Mouse (Mus musculus) liver, embryonic 11.5 days (tissue): ENCODE measurements at regions not wholly inside any gene's neighbourhood (a gene's known extent, or its start where the extent isn't known, plus 50 kb on each side); places are given as distances from the start of the nearest gene placed in this dataset.
A peak's percentile ranks its signal among the peaks of the same experiment; 100 is the strongest.

Experiments used
- ATAC-seq: fragments of 200-750 bp; cut with Nextera tagmentation; replicated peaks from 2 replicates; pipeline ENCODE4 v1.8.0; 2017; ENCODE audit warnings: moderate number of reproducible peaks, mild to moderate bottlenecking, moderate TSS enrichment, moderate library complexity; ENCODE audit not compliant: low FRiP score
- DNase-seq: peaks from one replicate; pipeline ENCODE4 v3.0.0-alpha.2; 2017; ENCODE audit warnings: low spot score
- H3K27ac ChIP-seq: fragments of 300-500 bp; sonication (generic); 2 replicates; pipeline ENCODE4 v1.5.1; 2014; ENCODE audit warnings: mild to moderate bottlenecking, low read depth, low read length, control low read depth
- H3K27me3 ChIP-seq: fragments of 300-500 bp; sonication (generic); replicated peaks from 2 replicates; pipeline ENCODE4 v1.6.1; 2014; ENCODE audit warnings: low read length, mixed read lengths; ENCODE audit not compliant: control insufficient read depth, insufficient read depth
- H3K36me3 ChIP-seq: fragments of 300-500 bp; sonication (generic); 2 replicates; pipeline ENCODE4 v1.6.1; 2014; ENCODE audit warnings: mild to moderate bottlenecking, low read length, moderate library complexity, mixed read lengths; ENCODE audit not compliant: control insufficient read depth, insufficient read depth
- H3K4me1 ChIP-seq: fragments of 300-500 bp; sonication (generic); replicated peaks from 2 replicates; pipeline ENCODE4 v1.6.1; 2014; ENCODE audit warnings: low read length, mixed read lengths; ENCODE audit not compliant: control insufficient read depth, insufficient read depth
- H3K4me2 ChIP-seq: fragments of 300-500 bp; sonication (generic); 2 replicates; pipeline ENCODE4 v1.6.1; 2014; ENCODE audit warnings: mild to moderate bottlenecking, control low read depth, moderate library complexity
- H3K4me3 ChIP-seq: fragments of 300-500 bp; sonication (generic); 2 replicates; pipeline ENCODE4 v1.5.1; 2014; ENCODE audit warnings: low read depth, low read length, control low read depth
- H3K9ac ChIP-seq: fragments of 300-500 bp; sonication (generic); 2 replicates; pipeline ENCODE4 v1.6.1; 2014; ENCODE audit warnings: low read depth, low read length, control low read depth
- H3K9me3 ChIP-seq: fragments of 300-500 bp; sonication (generic); 2 replicates; pipeline ENCODE4 v1.6.1; 2016; ENCODE audit warnings: low read length, inconsistent platforms, mixed read lengths; ENCODE audit not compliant: control insufficient read depth
- WGBS: fragments of 180-500 bp; shearing (Covaris S2); extraction: QIAGEN DNeasy Blood & Tissue Kit; methylation state at CpG from one replicate; pipeline ENCODE4 v1.1.7; 2014; 5-methylcytosine and 5-hydroxymethylcytosine counted together

DNA sequence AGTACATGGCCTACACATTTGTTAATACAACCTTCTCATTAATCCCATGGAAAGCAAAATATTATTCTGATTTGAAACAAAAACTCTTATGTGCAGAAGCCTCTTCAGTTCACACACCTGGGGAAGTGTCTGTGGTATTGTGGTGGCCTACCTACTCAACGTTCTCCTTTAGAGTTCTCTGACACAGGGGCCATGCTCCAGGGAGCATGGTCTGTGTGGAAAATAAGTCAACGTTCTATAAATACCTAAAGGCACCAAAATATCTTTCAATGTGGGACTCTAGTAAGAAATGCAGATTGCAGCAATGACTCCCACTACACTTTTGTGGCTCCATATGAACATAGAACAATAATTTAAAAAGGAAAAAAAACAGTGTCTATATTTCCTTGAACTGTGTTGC lies 489.0 kb upstream of the A1bg start:
- no peaks in the 10 kb centered on the region for H3K27me3 ChIP-seq

GRCm38 (mm10) chr15:61410789-61411188 lies 488.0 kb upstream of the A1bg start:
- no peaks in the 10 kb centered on the region for H3K9me3 ChIP-seq
- no peaks in the 10 kb centered on the region for H3K36me3 ChIP-seq
- no peak overlapping the region for H3K27ac ChIP-seq
- H3K4me1 ChIP-seq: no peaks in the 10 kb centered on the region
- ATAC-seq (no peak), DNase-seq (no peak)
- no peak overlapping the region for H3K9ac ChIP-seq
- no peak overlapping the region for H3K4me2 ChIP-seq
- 72% methylated on average over 2 of the region's 2 CpGs for WGBS
- H3K27me3 ChIP-seq: no peaks in the 10 kb centered on the region
- no peak overlapping the region for H3K4me3 ChIP-seq

More for the DNA sequence above, 489.0 kb upstream of the A1bg start:
- no peak overlapping the region for H3K4me3 ChIP-seq
- ATAC-seq (no peak), DNase-seq (no peak)
- no peak overlapping the region for H3K27ac ChIP-seq
- no peaks in the 10 kb centered on the region for H3K4me1 ChIP-seq
- H3K9me3 ChIP-seq: no peaks in the 10 kb centered on the region
- H3K9ac ChIP-seq: no peak overlapping the region
- H3K36me3 ChIP-seq: no peaks in the 10 kb centered on the region
- H3K4me2 ChIP-seq: no peak overlapping the region
- WGBS: 77% methylated on average over 2 of the region's 2 CpGs

DNA sequence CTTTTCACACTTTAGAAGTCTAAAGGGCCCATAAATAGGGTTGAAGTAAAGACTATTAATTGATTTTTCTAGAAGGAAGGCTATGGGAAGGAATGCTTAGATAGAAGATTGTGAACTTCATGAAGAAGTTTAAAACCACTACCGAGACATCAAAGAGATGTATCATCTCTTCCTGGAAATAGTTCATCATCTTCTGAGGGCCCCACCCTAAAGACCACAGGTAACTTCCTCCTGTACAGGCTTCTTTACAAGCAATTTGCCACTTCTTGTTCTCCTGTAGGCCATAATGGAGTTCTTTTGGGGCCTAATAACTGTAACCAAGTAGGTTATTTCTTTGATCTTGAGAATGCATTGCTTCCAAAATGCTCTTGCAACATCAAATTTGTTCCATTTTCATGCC lies 485.8 kb upstream of the A1bg start:
- 90% methylated on average over 1 of the region's 1 CpGs for WGBS
- H3K9ac ChIP-seq: no peak overlapping the region
- H3K27me3 ChIP-seq: no peaks in the 10 kb centered on the region
- no peak overlapping the region for H3K4me2 ChIP-seq
- H3K9me3 ChIP-seq: no peaks in the 10 kb centered on the region
- H3K36me3 ChIP-seq: no peaks in the 10 kb centered on the region
- H3K27ac ChIP-seq: no peak overlapping the region
- no peak for ATAC-seq
- no peaks in the 10 kb centered on the region for H3K4me1 ChIP-seq
- no peak overlapping the region for H3K4me3 ChIP-seq
- no peak for DNase-seq

DNA sequence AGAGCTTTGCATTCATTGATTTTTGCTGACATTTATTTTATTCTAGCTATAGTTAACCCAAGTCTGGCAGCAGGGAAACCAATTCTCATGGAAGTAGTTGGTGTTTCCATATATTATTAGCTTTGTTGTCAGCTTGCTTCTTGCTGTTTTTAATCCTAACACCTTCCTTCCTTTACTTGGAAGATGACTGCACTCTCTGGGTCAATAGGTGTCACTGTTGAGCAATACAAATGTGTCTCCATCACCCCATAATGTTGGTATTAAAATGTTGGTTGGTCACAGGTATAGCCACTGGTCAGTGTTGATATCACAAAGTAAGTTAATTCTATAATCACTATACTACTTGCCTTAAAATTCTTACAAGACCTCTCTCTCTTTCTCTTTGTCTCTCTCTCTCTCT lies 477.9 kb upstream of the A1bg start:
- no peak overlapping the region for H3K27ac ChIP-seq
- no peaks in the 10 kb centered on the region for H3K36me3 ChIP-seq
- no peak overlapping the region for H3K4me2 ChIP-seq
- no peak overlapping the region for H3K4me3 ChIP-seq
- H3K9ac ChIP-seq: no peak overlapping the region
- H3K9me3 ChIP-seq: no peaks in the 10 kb centered on the region
- ATAC-seq (no peak), DNase-seq (no peak)
- H3K4me1 ChIP-seq: no peaks in the 10 kb centered on the region
- H3K27me3 ChIP-seq: no peaks in the 10 kb centered on the region

- no peaks in the 10 kb centered on the region for H3K27me3 ChIP-seq
- H3K9me3 ChIP-seq: no peaks in the 10 kb centered on the region
- 58% methylated on average over 2 of the region's 2 CpGs for WGBS
- no peak for DNase-seq
- no peak overlapping the region for H3K9ac ChIP-seq
- no peak overlapping the region for H3K27ac ChIP-seq
- H3K4me2 ChIP-seq: no peak overlapping the region
- H3K4me3 ChIP-seq: no peak overlapping the region
- H3K4me1 ChIP-seq: no peaks in the 10 kb centered on the region
- H3K36me3 ChIP-seq: no peaks in the 10 kb centered on the region
- no peak for ATAC-seq
Measured at GRCm38 (mm10) chr15:61399971-61400370, 477.2 kb upstream of the A1bg start.

DNA sequence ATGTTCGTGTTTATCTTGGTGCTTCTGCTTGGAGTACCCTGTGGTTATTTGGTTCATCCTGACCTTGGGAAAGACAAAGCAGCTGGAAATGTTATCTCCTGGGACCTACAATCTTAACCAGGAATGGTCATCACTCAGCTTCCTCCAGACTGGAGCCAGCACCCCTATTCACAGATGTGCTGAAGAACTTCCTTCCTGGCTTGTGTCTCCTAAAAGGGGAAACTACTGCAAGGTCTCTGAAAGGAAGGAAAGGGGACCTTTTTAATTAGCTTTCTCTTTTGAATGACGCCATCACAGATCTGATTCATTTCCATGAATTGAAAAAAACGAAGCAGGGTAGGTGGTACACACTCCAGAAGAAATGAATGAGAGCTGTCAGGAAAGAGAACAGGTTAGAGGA lies 476.0 kb upstream of the A1bg start:
- H3K4me1 ChIP-seq: no peaks in the 10 kb centered on the region
- no peak for DNase-seq
- no peak overlapping the region for H3K9ac ChIP-seq
- H3K4me2 ChIP-seq: no peak overlapping the region
- no peaks in the 10 kb centered on the region for H3K9me3 ChIP-seq
- WGBS: 35% methylated on average over 3 of the region's 3 CpGs
- no peak overlapping the region for H3K27ac ChIP-seq
- no peak overlapping the region for H3K4me3 ChIP-seq
- no peaks in the 10 kb centered on the region for H3K36me3 ChIP-seq
- no peak; the same call in 1 of the 2 replicates for ATAC-seq
- H3K27me3 ChIP-seq: no peaks in the 10 kb centered on the region

GRCm38 (mm10) chr15:61397061-61397460 lies 474.2 kb upstream of the A1bg start:
- Histone ChIP-seq H3K4me2 (no peak overlapping the region), H3K4me1 (no peaks in the 10 kb centered on the region), H3K9ac (no peak overlapping the region), H3K36me3 (no peaks in the 10 kb centered on the region), H3K9me3 (no peaks in the 10 kb centered on the region), H3K4me3 (no peak overlapping the region), H3K27ac (no peak overlapping the region), H3K27me3 (no peaks in the 10 kb centered on the region)
- DNase-seq (no peak), ATAC-seq (no peak)
- 82% methylated on average over 3 of the region's 3 CpGs for WGBS

DNA sequence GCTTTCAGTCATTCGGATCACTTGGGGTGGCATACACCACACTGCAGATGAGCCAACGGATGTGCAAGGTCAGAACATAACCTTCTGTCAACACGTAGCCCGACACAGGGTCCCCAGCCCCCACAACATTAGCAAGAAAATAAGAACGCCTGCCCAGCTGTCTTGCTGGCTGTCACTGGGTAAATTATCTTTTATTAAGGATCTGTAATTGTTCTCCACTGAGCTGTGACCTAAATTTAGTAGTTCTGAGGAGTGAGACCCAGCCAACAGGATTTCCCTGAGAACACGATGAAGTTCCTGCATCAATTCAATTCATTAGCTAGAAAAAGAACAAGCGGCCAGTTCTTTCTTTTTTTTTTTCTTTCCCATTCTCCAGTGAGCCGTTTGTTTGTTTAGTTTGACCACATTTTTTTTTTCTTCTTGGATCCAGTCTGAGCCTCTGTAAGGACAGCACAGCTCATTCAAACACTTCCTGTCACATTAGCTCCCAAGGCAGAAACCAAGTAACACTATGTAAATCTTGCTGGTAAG lies 472.5 kb upstream of the A1bg start:
- WGBS: 32% methylated on average over 8 of the region's 8 CpGs
- no peak overlapping the region for H3K9ac ChIP-seq
- H3K9me3 ChIP-seq: no peaks in the 10 kb centered on the region
- DNase-seq (no peak), ATAC-seq (0 out of 2 replicates have a peak, but pooled peaks have one; percentile 39)
- H3K4me3 ChIP-seq: no peak overlapping the region
- H3K36me3 ChIP-seq: no peaks in the 10 kb centered on the region
- no peaks in the 10 kb centered on the region for H3K4me1 ChIP-seq
- no peaks in the 10 kb centered on the region for H3K27me3 ChIP-seq
- no peak overlapping the region for H3K4me2 ChIP-seq
- no peak overlapping the region for H3K27ac ChIP-seq

- WGBS: 61% methylated on average over 3 of the region's 3 CpGs
- no peak for ATAC-seq
- no peak overlapping the region for H3K27ac ChIP-seq
Measured at GRCm38 (mm10) chr15:61380666-61381065, 457.9 kb upstream of the A1bg start.

More at GRCm38 (mm10) chr15:61380666-61381065, 457.9 kb upstream of the A1bg start:
- Histone ChIP-seq H3K27me3 (no peaks in the 10 kb centered on the region), H3K4me3 (no peak overlapping the region), H3K9ac (no peak overlapping the region), H3K9me3 (no peaks in the 10 kb centered on the region), H3K4me1 (no peaks in the 10 kb centered on the region), H3K36me3 (no peaks in the 10 kb centered on the region), H3K4me2 (no peak overlapping the region)
- no peak for DNase-seq
